Mouse (Mus musculus) G1E (cell line): ENCODE results near the gene Hist1h2ad. TPM values are rescaled to one million over a fixed set of nuclear protein-coding genes. Genes with fewer than 3 reads are reported as not detected.
"Not testable (repeated sequence)": the region's sequence is repeated elsewhere in the genome, so short reads cannot be mapped to it uniquely, and the experiment has no call there.

ENCODE experiments used
- ATAC-seq: 2 replicates; pipeline ENCODE4 v1.8.0; 2016; ENCODE audit warnings: mild to moderate bottlenecking; ENCODE audit not compliant: insufficient number of reproducible peaks, poor library complexity, low FRiP score, severe bottlenecking; ENCODE audit errors: extremely low read depth
- DNase-seq: peaks from one replicate; pipeline ENCODE4 v3.0.0; 2012; ENCODE audit warnings: low spot score
- H3K27me3 ChIP-seq: 2 replicates; pipeline ENCODE4 v1.6.1; 2012; ENCODE audit warnings: mild to moderate bottlenecking, low read length, inconsistent platforms; ENCODE audit not compliant: insufficient read depth
- H3K36me3 ChIP-seq: replicated peaks from 2 replicates; pipeline ENCODE3; 2012; ENCODE audit warnings: mild to moderate bottlenecking, inconsistent platforms
- H3K4me1 ChIP-seq: 2 replicates; pipeline ENCODE4 v1.6.1; 2012; ENCODE audit warnings: low read depth, low read length, inconsistent platforms, mixed read lengths; ENCODE audit not compliant: insufficient read depth
- H3K4me3 ChIP-seq: 2 replicates; pipeline ENCODE4 v1.5.1; 2012; ENCODE audit warnings: low read depth, mild to moderate bottlenecking, inconsistent platforms, low read length, moderate library complexity, mixed read lengths
- H3K9me3 ChIP-seq: replicated peaks from 2 replicates; pipeline ENCODE4 v1.6.1; 2012; ENCODE audit warnings: inconsistent platforms
- CTCF ChIP-seq: IDR thresholded peaks from 2 replicates; pipeline ENCODE4 v1.5.1; 2012; ENCODE audit warnings: low read depth, low read length, inconsistent platforms, mixed read lengths
- GATA1 ChIP-seq: IDR thresholded peaks from 2 replicates; pipeline ENCODE4 v1.6.1; 2012; ENCODE audit warnings: borderline replicate concordance, low read length, inconsistent platforms, mixed read lengths
- GATA2 ChIP-seq: IDR thresholded peaks from 2 replicates; pipeline ENCODE4 v1.6.1; 2012; ENCODE audit warnings: low read depth, low read length, inconsistent platforms, borderline replicate concordance
- POLR2AphosphoS5 ChIP-seq: IDR thresholded peaks from 2 replicates; pipeline ENCODE4 v1.6.1; 2012; ENCODE audit warnings: low read depth, low read length, inconsistent platforms; ENCODE audit not compliant: insufficient replicate concordance
- TAL1 ChIP-seq: conservative IDR thresholded peaks from 2 replicates; pipeline ENCODE4 v1.6.1; 2012; ENCODE audit warnings: low read depth, low read length, inconsistent platforms, mixed read lengths
- polyA plus RNA-seq: library from polyadenylated mRNA; stranded (reverse); fragments of >175 nt; gene quantifications from 2 replicates; pipeline ENCODE4 v1.2.3, GENCODE M21; 2012
- total RNA-seq, 2 experiments: library from RNA; stranded (forward) in 1 of 2; stranded (reverse) in 1 of 2; fragments of 200-1000 nt in 1 of 2; fragments of >200 nt in 1 of 2; fragmentation: Nextera tagmentation in 1 of 2; gene quantifications; 2 replicates each; pipeline ENCODE4 v1.2.3; 2014 to 2017

Hist1h2ad gene
- total and polyA plus RNA-seq, 3 experiments: 2.3 to 491 (median 7.3) TPM

GRCm38 (mm10) chr13:23530181-23530900, 43.8 kb upstream of the Hist1h2ad start:
- Histone ChIP-seq H3K4me1 (peaks cover 33% of the 10 kb centered on the region), H3K27me3 (no peaks in the 10 kb centered on the region), H3K9me3 (no peaks in the 10 kb centered on the region), H3K4me3 (peak overlapping the region; percentile 69), H3K36me3 (no peaks in the 10 kb centered on the region)
- TF ChIP-seq CTCF (no peak), POLR2AphosphoS5 (no peak), GATA2 (no peak), GATA1 (no peak), TAL1 (no peak)
- DNase-seq (no peak), ATAC-seq (no peak)

- no peaks in the 10 kb centered on the region for H3K9me3 ChIP-seq
- TF ChIP-seq GATA2: no peak
- TF ChIP-seq GATA1: no peak
- TF ChIP-seq POLR2AphosphoS5: peak; percentile 98
- peak within 1 kb of the TSS; percentile 69 for H3K4me3 ChIP-seq
- DNase-seq (peak; percentile 51), ATAC-seq (peak; percentile 43)
- no peaks in the 10 kb centered on the region for H3K36me3 ChIP-seq
- peaks cover 26% of the 10 kb centered on the region for H3K4me1 ChIP-seq
- no peaks in the 10 kb centered on the region for H3K27me3 ChIP-seq
Measured at GRCm38 (mm10) chr13:23530901-23531875, 43.0 kb upstream of the Hist1h2ad start, which contains the start of gene Hist1h4h. Gene Hist1h4h (plus strand): TSS chr13:23531050.

- Histone ChIP-seq H3K36me3 (no peaks in the 10 kb centered on the region), H3K4me3 (peak overlapping the region; percentile 69; the same call in 1 of the 2 replicates), H3K4me1 (peaks cover 25% of the 10 kb centered on the region), H3K9me3 (no peaks in the 10 kb centered on the region), H3K27me3 (no peaks in the 10 kb centered on the region)
- DNase-seq (no peak), ATAC-seq (no peak)
- TF ChIP-seq GATA2: no peak
- TF ChIP-seq GATA1: no peak
- peak; percentile 95; the same call in 1 of the 2 replicates for TF ChIP-seq POLR2AphosphoS5
Measured at GRCm38 (mm10) chr13:23532262-23533075, 41.7 kb upstream of the Hist1h2ad start.

- not testable (repeated sequence) for H3K36me3 ChIP-seq, H3K27me3 ChIP-seq, H3K9me3 ChIP-seq
- DNase-seq: peak; percentile 65
- H3K4me1 ChIP-seq: peaks cover 28% of the 10 kb centered on the region
- ATAC-seq: peak; percentile 48
- peak within 1 kb of the TSS; percentile 71 for H3K4me3 ChIP-seq
Measured at GRCm38 (mm10) chr13:23533560-23534367, 40.4 kb upstream of the Hist1h2ad start, which contains the start of gene Hist1h2af. Gene Hist1h2af (plus strand): TSS chr13:23533906.

- Histone ChIP-seq H3K27me3 (no peaks in the 10 kb centered on the region), H3K36me3 (no peaks in the 10 kb centered on the region), H3K9me3 (no peaks in the 10 kb centered on the region), H3K4me1 (peaks cover 23% of the 10 kb centered on the region), H3K4me3 (peak overlapping the region; percentile 71)
- ATAC-seq (no peak), DNase-seq (peak; percentile 26)
- peak; percentile 83; the same call in 1 of the 2 replicates for TF ChIP-seq POLR2AphosphoS5
- no peak for TF ChIP-seq TAL1
Measured at GRCm38 (mm10) chr13:23534368-23535131, 39.6 kb upstream of the Hist1h2ad start.
